Mouse (Mus musculus): ENCODE measurements around the gene Prdm1.

Prdm1 gene

GRCm38 (mm10) chr10:44418901-44419300 is 109.4 kb downstream of the Prdm1 start:
- no peak for ATAC-seq (ENCODE audit: low TSS enrichment)

- no peak for ATAC-seq (ENCODE audit: low TSS enrichment)
Observed at GRCm38 (mm10) chr10:44415576-44415975, 112.7 kb downstream of the Prdm1 start.

GRCm38 (mm10) chr10:44409958-44410357 is 118.3 kb downstream of the Prdm1 start:
- no peak for ATAC-seq (ENCODE audit: low TSS enrichment)

- no peak for ATAC-seq (ENCODE audit: low TSS enrichment)
Observed at GRCm38 (mm10) chr10:44409054-44409453, 119.2 kb downstream of the Prdm1 start.

DNA sequence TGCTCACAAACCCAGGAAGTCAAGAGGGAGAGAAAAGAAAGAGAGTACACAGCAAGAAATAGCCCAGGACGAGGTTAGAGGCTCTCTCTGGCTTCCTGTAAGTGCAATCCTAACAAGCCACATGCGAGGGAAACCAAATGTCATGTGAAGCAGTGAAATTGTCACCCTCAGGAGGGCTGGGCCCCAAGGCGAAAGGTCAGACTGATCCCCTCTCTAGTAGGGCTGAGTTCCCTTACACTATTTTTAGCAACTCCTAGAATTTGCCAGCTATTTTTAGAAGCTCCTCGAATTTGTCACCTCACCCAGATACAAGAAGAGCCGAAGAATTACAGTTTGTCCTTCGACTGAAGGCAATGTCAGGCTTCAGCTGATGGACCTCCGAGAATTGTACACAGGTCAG is 124.9 kb downstream of the Prdm1 start:
- no peak for ATAC-seq (ENCODE audit: low TSS enrichment)

DNA sequence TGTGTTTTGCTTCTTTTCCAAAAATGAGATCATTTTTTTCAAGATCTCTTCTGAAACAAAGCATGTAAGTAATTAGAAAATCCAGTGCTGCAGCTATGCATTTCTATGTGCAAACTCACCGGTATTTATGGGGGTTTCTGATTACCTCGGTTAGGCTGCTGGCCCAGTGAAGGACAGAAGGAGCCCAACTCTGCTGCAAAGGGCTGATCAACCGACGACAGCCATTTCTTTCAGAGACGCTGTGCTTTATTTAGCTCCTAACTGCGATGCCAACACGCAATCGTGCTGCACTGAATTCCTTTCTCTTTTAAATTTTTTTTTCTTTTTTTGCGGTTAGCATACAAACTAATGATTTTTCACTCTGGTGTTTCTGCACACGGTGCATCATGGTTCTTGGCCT is 126.7 kb downstream of the Prdm1 start:
- ATAC-seq (ENCODE audit: low TSS enrichment) = peak; percentile 70

- ATAC-seq (ENCODE audit: low TSS enrichment) = no peak
Observed at GRCm38 (mm10) chr10:44400602-44401001, 127.7 kb downstream of the Prdm1 start.

DNA sequence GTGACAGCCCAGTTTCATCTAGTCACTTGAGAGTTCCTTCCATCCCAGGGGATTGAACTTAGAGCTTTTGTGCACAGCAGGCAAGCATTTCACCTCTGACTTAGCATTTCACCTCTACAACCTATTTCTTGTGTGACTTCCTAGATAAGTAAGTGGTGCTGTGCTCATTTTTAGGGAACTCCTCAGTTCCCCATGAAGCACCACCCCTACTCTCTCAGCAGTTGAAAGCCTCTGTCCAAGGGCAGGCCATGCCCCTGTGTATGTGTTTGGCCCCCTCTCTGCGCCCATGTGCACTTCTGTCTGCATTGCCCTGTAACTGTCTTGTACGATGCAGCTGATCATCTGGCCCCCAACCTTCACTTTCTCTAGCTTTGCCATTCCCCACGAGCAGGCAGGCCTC is 128.2 kb downstream of the Prdm1 start:
- no peak for ATAC-seq (ENCODE audit: low TSS enrichment)

DNA sequence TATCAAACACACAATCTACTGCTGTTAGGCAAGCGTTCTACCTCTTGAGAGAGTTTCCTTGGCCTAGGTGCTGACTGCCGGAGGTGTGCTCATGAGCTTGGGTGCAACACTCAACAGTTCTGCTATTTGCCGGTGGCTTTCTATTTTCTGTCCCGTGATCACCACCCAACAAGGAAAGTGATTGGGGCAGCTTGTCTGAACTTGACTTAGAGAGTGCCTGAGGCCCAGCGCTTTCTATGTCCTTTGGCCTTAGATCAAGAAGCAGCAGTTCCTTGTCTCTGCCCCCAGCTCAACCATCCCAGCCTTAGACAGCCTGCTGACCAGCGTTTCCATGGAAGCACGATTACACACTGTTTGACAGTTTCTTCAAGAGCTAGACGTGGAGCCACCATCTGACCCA is 135.4 kb downstream of the Prdm1 start:
- ATAC-seq (ENCODE audit: low TSS enrichment) = no peak

- no peak for ATAC-seq (ENCODE audit: low TSS enrichment)
Observed at GRCm38 (mm10) chr10:44391509-44392290, 136.6 kb downstream of the Prdm1 start.

DNA sequence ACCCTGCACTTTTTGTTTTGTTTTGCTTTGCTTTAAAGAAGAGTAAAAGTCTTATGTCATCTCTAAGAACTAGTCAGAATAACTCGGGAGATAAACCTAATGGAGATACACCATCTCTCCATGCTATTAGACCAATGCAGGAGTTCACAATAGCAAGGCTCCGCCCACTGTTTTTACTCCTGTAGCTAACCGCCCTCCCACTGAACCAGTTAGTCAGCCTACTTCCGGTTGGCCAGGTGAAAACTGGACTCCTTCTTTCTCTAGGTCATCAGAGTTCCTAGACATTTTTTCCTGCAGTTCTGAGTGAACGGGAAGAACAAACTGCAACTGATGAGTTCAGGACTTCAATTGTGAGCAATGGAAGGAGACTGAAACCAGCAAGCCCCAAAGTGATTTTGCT is 138.0 kb downstream of the Prdm1 start:
- no peak for ATAC-seq (ENCODE audit: low TSS enrichment)

DNA sequence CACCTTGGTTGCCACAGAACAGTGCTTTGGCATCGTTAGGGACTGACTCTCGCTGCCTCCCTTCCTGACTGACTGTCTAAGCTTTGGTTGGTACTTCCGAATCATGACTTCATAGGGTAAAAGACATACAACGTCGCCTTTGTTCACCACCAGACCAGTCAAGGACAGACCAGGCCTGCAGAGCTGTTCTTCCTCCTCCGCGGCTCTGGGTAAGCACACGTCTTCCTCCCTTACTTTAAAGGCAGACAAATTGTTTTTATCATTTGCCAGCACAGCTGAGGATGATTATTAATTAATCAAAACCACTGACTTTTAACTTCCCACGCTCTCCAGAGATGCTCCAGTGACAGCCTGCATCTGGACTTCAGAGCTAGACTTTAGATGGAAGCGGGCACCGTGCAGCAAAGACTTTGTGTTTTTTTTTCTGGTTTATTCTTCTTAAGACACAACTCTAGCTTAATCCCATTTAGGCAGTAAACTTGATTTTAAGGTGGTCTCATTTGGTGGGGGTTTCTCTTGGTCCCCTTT is 139.5 kb downstream of the Prdm1 start:
- no peak for ATAC-seq (ENCODE audit: low TSS enrichment)

Measured in frontal cortex, adult (tissue).